24 mouse cellular contexts compared by ENCODE assay signal in the genomic region with DNA sequence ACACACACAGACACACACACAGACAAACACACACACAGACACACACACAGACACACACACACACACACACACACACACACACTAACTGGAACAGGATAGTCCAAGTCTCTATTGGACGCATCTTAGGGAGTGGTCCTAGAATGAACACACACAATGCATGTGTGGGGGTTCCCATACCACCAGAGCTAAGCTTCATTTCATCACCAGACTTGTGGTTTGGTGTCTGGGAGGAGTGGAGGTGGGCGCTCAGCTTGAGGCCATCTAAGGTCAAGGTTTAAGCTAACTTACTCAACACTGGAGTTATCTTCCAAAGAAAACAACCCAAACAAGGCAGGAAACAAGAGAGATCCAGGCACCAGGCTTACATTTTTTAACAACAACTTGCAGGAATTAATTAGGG.
"Had no signal": no experiment of that assay in that cellular context is flagged by ENCODE, and none has a peak within 500 bp of the region (broad histone marks: within the 10 kb centered on the region; RNA-seq: fewer than 3 reads in every experiment).

No protein-coding gene starts in this region.

- H3K4me1 ChIP-seq: midbrain, embryonic 12.5 days had no signal

- H3K9me3 ChIP-seq: lung, embryonic 15.5 days; midbrain, embryonic 10.5 days; midbrain, embryonic 12.5 days; neural tube, embryonic 13.5 days; neural tube, embryonic 15.5 days; stomach, embryonic 15.5 days had no signal

- DNase-seq: liver, postnatal 0 days; lung, adult 2 months; lung, postnatal 14 days; lung, postnatal 36 days; midbrain, embryonic 14.5 days; retina, postnatal 1 day; right cerebral cortex, adult 18-20 months; right cerebral cortex, postnatal 25 days; right cerebral cortex, postnatal 4 days; spleen, adult 18-20 months; thymus, adult 18-20 months; thymus, postnatal 14 days; thymus, postnatal 36 days had no signal

- ATAC-seq: liver, postnatal 0 days; lung, postnatal 0 days; midbrain, embryonic 16.5 days had no signal

- H3K27me3 ChIP-seq: lung, embryonic 15.5 days; neural tube, embryonic 13.5 days; neural tube, embryonic 15.5 days; stomach, embryonic 15.5 days had no signal

- H3K9ac ChIP-seq: liver, postnatal 0 days; lung, embryonic 15.5 days; midbrain, embryonic 12.5 days; neural tube, embryonic 13.5 days; neural tube, embryonic 15.5 days; stomach, embryonic 15.5 days had no signal

- H3K36me3 ChIP-seq: lung, embryonic 15.5 days; midbrain, embryonic 10.5 days; midbrain, embryonic 12.5 days; neural tube, embryonic 13.5 days; neural tube, embryonic 15.5 days; stomach, embryonic 15.5 days had no signal

- H3K4me3 ChIP-seq: lung, embryonic 15.5 days; midbrain, embryonic 10.5 days; midbrain, embryonic 12.5 days; myocyte; neural tube, embryonic 13.5 days; neural tube, embryonic 15.5 days; stomach, embryonic 15.5 days had no signal

- H3K4me2 ChIP-seq: lung, embryonic 15.5 days; midbrain, embryonic 12.5 days; neural tube, embryonic 13.5 days; neural tube, embryonic 15.5 days; stomach, embryonic 15.5 days had no signal

- H3K27ac ChIP-seq: lung, embryonic 15.5 days; macrophage; midbrain, embryonic 10.5 days; midbrain, embryonic 12.5 days; neural tube, embryonic 13.5 days; neural tube, embryonic 15.5 days; stomach, embryonic 15.5 days; stomach, postnatal 0 days had no signal
